Mouse (Mus musculus) midbrain, embryonic 16.5 days (tissue): ENCODE data around the gene H2-DMa. TPM values are rescaled to one million over a fixed set of nuclear protein-coding genes. Genes with fewer than 3 reads are reported as not detected.

ENCODE experiments used
- ATAC-seq: fragments of 200-750 bp; cut with Nextera tagmentation; 2 replicates; pipeline ENCODE4 v1.8.0; 2017; ENCODE audit warnings: moderate TSS enrichment
- H3K27ac ChIP-seq: fragments of 300-500 bp; sonication (generic); 2 replicates; pipeline ENCODE4 v1.5.1; 2014; ENCODE audit warnings: mild to moderate bottlenecking, low read length, mixed read lengths
- H3K27me3 ChIP-seq: fragments of 300-500 bp; sonication (generic); 2 replicates; pipeline ENCODE4 v1.6.1; 2014; ENCODE audit warnings: low read depth, low read length, mixed read lengths; ENCODE audit not compliant: control insufficient read depth, insufficient read depth
- H3K36me3 ChIP-seq: fragments of 300-500 bp; sonication (generic); 2 replicates; pipeline ENCODE4 v1.6.1; 2014; ENCODE audit warnings: mild to moderate bottlenecking, low read length, moderate library complexity, mixed read lengths; ENCODE audit not compliant: control insufficient read depth, insufficient read depth
- H3K4me1 ChIP-seq: fragments of 300-500 bp; sonication (generic); 2 replicates; pipeline ENCODE4 v1.6.1; 2014; ENCODE audit warnings: mild to moderate bottlenecking, low read length, mixed read lengths; ENCODE audit not compliant: control insufficient read depth, insufficient read depth
- H3K4me2 ChIP-seq: fragments of 300-500 bp; sonication (generic); 2 replicates; pipeline ENCODE4 v1.6.1; 2014; ENCODE audit warnings: mild to moderate bottlenecking, low read length, mixed read lengths
- H3K4me3 ChIP-seq: fragments of 300-500 bp; sonication (generic); 2 replicates; pipeline ENCODE4 v1.5.1; 2014; ENCODE audit warnings: low read depth, mild to moderate bottlenecking, low read length, moderate library complexity, mixed read lengths
- H3K9ac ChIP-seq: fragments of 300-500 bp; sonication (generic); 2 replicates; pipeline ENCODE4 v1.6.1; 2014; ENCODE audit warnings: low read depth, low read length, mixed read lengths
- H3K9me3 ChIP-seq: fragments of 300-500 bp; sonication (generic); replicated peaks from 2 replicates; pipeline ENCODE4 v1.6.1; 2014; ENCODE audit warnings: mild to moderate bottlenecking, low read length, mixed read lengths; ENCODE audit not compliant: control insufficient read depth, poor library complexity, severe bottlenecking
- whole genome bisulfite sequencing: fragments of 180-500 bp; shearing (Covaris S2); extraction: QIAGEN DNeasy Blood & Tissue Kit; methylation state at CpG from one replicate; pipeline ENCODE4 v1.1.7; 2014; 5-methylcytosine and 5-hydroxymethylcytosine counted together
- polyA plus RNA-seq: library from polyadenylated mRNA; unstranded; fragments of >200 nt; fragmentation: Nextera tagmentation; extraction: Ambion mirVana; gene quantifications from 2 replicates; pipeline ENCODE4 v1.2.1, GENCODE M21; 2015

H2-DMa gene
- polyA plus RNA-seq, 1 experiment from 2014 or later, result 22.7 TPM

GRCm38 (mm10) chr17:34170877-34171498 is 51.6 kb downstream of the H2-DMa start:
- Histone ChIP-seq H3K27me3 (no peaks in the 10 kb centered on the region), H3K9me3 (no peaks in the 10 kb centered on the region), H3K4me2 (no peak overlapping the region), H3K9ac (no peak overlapping the region), H3K36me3 (no peaks in the 10 kb centered on the region), H3K27ac (no peak overlapping the region), H3K4me1 (no peaks in the 10 kb centered on the region), H3K4me3 (no peak overlapping the region)
- 44% methylated on average over 13 of the region's 13 CpGs for WGBS
- ATAC-seq, result no peak

- no peak overlapping the region for H3K9ac ChIP-seq
- H3K4me2 ChIP-seq, result no peak overlapping the region
- WGBS, result 94% methylated on average over 5 of the region's 5 CpGs
- peaks cover 5% of the 10 kb centered on the region; the same call in 1 of the 2 replicates for H3K9me3 ChIP-seq
- no peak for ATAC-seq
- no peaks in the 10 kb centered on the region for H3K36me3 ChIP-seq
- H3K27ac ChIP-seq, result no peak overlapping the region
- H3K27me3 ChIP-seq, result no peaks in the 10 kb centered on the region
- no peak overlapping the region for H3K4me3 ChIP-seq
- H3K4me1 ChIP-seq, result no peaks in the 10 kb centered on the region
Measured at GRCm38 (mm10) chr17:34172528-34172927, 53.2 kb downstream of the H2-DMa start.

DNA sequence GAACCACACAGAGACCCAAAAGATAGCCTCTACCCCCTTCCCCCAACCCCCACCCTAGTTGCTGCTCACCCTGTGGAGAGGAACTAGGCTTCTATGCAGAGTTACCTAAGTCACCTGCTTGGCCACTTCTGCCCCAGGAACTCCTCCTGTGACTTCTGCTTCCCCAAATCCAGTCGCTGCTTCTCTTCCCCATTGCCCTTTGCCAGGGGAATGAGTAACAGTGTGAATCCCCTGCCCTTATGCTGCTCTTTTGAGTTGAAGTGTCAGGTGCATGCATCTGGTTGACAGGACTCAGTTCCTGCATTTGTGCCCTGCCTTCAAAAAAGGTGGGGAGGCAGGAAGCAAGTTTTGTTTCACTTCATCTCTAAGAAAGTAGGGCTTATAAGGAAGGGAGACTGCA is 54.7 kb downstream of the H2-DMa start:
- Histone ChIP-seq H3K9me3 (peaks cover 5% of the 10 kb centered on the region; the same call in 1 of the 2 replicates), H3K27ac (no peak overlapping the region), H3K36me3 (no peaks in the 10 kb centered on the region), H3K4me1 (no peaks in the 10 kb centered on the region), H3K27me3 (no peaks in the 10 kb centered on the region), H3K4me2 (no peak overlapping the region), H3K4me3 (no peak overlapping the region), H3K9ac (no peak overlapping the region)
- ATAC-seq, result no peak
- 70% methylated on average over 1 of the region's 1 CpGs for WGBS

GRCm38 (mm10) chr17:34177179-34177578 is 57.8 kb downstream of the H2-DMa start:
- Histone ChIP-seq H3K4me1 (no peaks in the 10 kb centered on the region), H3K27me3 (no peaks in the 10 kb centered on the region), H3K9me3 (peaks cover 5% of the 10 kb centered on the region; the same call in 1 of the 2 replicates), H3K9ac (no peak overlapping the region), H3K4me3 (no peak overlapping the region), H3K36me3 (no peaks in the 10 kb centered on the region), H3K27ac (no peak overlapping the region), H3K4me2 (no peak overlapping the region)
- WGBS, result 73% methylated on average over 4 of the region's 4 CpGs
- ATAC-seq, result no peak

DNA sequence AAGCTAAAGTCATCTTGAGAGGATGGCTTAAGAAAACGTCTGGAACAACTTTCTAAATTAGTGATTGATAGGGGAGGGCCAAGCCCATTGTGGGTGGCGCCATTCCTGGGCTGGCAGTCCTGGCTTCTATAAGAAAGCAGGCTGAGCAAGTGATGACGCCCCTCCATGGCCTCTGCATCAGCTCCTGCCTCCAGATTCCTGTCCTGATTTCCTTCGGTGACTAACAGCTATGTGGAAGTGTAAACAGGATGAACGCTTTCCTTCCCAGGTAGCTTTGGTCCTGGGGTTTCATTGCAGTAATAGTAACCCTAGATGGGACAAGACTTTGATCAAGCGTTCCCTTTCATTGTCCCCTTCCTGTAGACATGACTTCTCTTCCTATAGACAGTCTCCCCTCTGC is 59.7 kb downstream of the H2-DMa start:
- Histone ChIP-seq H3K4me3 (no peak overlapping the region), H3K4me2 (no peak overlapping the region), H3K9me3 (peaks cover 5% of the 10 kb centered on the region; the same call in 1 of the 2 replicates), H3K27me3 (peaks cover 3% of the 10 kb centered on the region; the same call in 1 of the 2 replicates), H3K27ac (no peak overlapping the region), H3K4me1 (no peaks in the 10 kb centered on the region), H3K36me3 (no peaks in the 10 kb centered on the region), H3K9ac (no peak overlapping the region)
- no peak for ATAC-seq
- WGBS, result 75% methylated on average over 6 of the region's 6 CpGs

- Histone ChIP-seq H3K27me3 (peaks cover 3% of the 10 kb centered on the region; the same call in 1 of the 2 replicates), H3K27ac (no peak overlapping the region), H3K4me2 (no peak overlapping the region), H3K4me3 (no peak overlapping the region), H3K9ac (no peak overlapping the region), H3K36me3 (no peaks in the 10 kb centered on the region), H3K4me1 (no peaks in the 10 kb centered on the region), H3K9me3 (peaks cover 5% of the 10 kb centered on the region; the same call in 1 of the 2 replicates)
- no peak for ATAC-seq
- 76% methylated on average over 13 of the region's 13 CpGs for WGBS
Measured at GRCm38 (mm10) chr17:34179913-34180859, 60.8 kb downstream of the H2-DMa start.

DNA sequence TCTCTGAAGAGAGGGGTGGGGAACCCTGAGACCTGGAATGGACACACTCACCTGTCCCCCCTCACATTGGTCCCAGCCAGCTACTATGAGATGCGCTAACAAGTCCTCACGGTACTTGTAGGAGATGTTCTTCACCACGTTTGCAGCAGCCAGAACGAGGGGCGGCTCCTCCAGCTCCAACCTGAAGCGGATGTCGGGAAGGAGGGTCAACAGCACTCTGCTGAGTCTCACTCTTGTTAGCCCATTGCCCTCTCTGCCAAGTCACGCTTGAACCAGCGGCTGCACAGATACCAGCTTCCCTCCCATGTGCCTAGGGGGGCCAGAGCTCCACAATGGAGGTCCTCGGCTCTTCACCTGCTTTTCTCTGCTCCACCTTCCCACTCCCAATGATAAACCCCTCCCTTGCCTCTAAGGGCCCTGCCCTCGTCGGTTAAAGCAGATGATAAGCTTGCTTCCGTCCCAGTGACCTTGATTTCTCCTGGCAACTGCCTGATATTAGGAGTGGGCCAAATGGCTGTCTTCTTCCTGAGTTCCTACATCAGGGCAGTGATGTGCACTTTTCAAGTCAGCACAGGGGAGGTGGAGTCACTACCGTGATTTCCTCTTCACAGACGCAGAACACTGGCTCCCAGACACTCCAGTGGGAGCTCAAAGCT is 64.4 kb downstream of the H2-DMa start:
- Histone ChIP-seq H3K27ac (no peak overlapping the region), H3K9ac (no peak overlapping the region), H3K4me2 (no peak overlapping the region), H3K27me3 (peaks cover 26% of the 10 kb centered on the region), H3K4me1 (peaks cover 10% of the 10 kb centered on the region; the same call in 1 of the 2 replicates), H3K36me3 (no peaks in the 10 kb centered on the region), H3K4me3 (no peak overlapping the region), H3K9me3 (no peaks in the 10 kb centered on the region)
- no peak for ATAC-seq
- WGBS, result 84% methylated on average over 15 of the region's 15 CpGs

DNA sequence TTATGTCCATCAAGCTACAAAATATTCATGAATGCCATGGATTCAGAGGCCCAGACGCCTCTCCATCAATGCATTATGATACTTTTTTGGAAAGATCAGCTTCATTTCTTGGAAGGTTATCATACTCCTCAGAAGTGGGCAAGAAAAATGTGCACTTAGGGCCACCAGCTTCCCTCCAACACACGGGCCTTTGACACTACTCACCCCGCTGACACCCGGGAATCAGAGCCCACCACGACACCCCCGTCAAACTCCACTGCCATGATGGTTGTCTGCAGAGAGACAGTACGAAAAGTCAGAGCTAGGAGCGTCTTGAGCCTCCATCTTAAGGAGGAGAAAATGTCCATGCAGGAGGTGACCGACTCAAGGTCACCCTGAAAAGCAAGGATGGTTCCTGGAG is 66.2 kb downstream of the H2-DMa start:
- Histone ChIP-seq H3K4me3 (no peak overlapping the region), H3K27me3 (peaks cover 35% of the 10 kb centered on the region), H3K4me1 (peaks cover 10% of the 10 kb centered on the region; the same call in 1 of the 2 replicates), H3K36me3 (no peaks in the 10 kb centered on the region), H3K4me2 (no peak overlapping the region), H3K9ac (no peak overlapping the region), H3K9me3 (no peaks in the 10 kb centered on the region), H3K27ac (no peak overlapping the region)
- ATAC-seq, result no peak
- WGBS, result 87% methylated on average over 9 of the region's 9 CpGs
